Mouse (Mus musculus) lung, adult 2 months (tissue): ENCODE measurements around the gene 2410137M14Rik.

Experiments
- CTCF ChIP-seq: fragments of 200-500 bp; IDR thresholded peaks from 2 replicates; pipeline ENCODE4 v1.5.1; 2011; ENCODE audit warnings: mild to moderate bottlenecking, low read length, control low read depth; ENCODE audit not compliant: insufficient read depth
- POLR2A ChIP-seq: fragments of 200-500 bp; IDR thresholded peaks from 2 replicates; pipeline ENCODE4 v1.6.1; 2011; ENCODE audit warnings: low read depth, mild to moderate bottlenecking, control low read depth, low read length, borderline replicate concordance; ENCODE audit errors: extremely low read depth

GRCm38 (mm10) chr17:36971172-36971850 lies 9.7 kb downstream of the 2410137M14Rik start:
- TF ChIP-seq CTCF, result no peak
- TF ChIP-seq POLR2A, result no peak
